Mouse (Mus musculus): ENCODE data around the gene Gm49392.
"Not testable (repeated sequence)": the region's sequence is repeated elsewhere in the genome, so short reads cannot be mapped to it uniquely, and the experiment has no call there.

The Gm49392 gene

DNA sequence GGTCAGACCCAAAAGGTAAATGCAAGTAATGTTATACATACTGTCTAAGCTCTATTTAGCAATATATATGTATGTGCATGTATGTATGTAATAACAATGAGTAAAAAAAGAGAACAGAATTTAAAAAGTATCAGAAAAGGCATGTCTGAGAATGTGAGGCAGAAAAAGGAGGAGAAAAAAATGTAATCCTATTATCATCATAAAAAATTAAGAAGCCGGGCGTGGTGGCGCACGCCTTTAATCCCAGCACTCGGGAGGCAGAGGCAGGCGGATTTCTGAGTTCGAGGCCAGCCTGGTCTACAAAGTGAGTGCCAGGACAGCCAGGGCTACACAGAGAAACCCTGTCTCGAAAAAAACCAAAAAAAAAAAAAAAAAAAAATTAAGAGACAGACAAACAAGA lies at the start of gene Gm49392:
Gene Gm49392, minus strand, starts transcription at position 101 of the 400 bp plus-strand sequence.
- DNase-seq (ENCODE audit: low spot score), result not testable (repeated sequence)

DNA sequence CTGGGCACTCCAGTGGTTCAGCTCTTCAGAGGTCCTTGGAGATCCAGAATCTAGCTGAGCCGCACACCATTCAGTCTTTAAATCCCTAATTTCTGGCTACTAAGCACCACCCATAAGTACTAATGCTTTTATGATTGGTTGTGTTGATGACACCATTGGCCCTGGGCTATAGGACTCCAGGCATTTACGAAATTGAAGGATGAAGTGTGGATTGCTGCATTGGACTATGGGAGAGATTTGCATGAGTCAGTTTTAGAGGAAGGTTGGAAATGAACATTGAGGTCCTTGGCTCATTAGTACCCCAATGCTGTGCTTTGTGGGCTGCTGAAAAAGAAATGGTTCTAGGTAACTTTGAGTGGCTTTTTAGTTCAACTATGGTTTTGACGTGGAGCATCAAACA lies 45.2 kb upstream of the Gm49392 start, which contains the start of gene Tpbpa:
Gene Tpbpa, minus strand, starts transcription at position 101 of the 400 bp plus-strand sequence.
- not testable (repeated sequence) for DNase-seq (ENCODE audit: low spot score)

DNA sequence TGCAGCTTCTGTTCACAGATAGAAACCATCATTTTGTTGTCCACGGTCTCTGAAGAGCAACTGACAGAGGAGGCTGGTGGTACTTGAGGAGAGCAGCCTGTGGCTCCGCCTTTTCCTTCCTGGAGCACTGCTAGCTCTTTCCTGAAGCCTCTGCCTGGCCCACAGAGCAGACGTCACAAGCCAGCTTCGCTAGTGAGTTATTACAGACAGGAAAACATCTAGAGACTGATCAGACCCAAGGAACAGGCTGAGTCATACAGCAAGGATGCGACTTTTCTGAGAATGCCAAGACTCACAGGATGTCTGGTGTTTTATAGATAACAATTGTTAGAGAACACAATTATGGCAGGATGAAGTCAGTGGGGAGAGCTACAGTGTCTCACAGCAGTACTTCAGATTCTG lies 39.8 kb upstream of the Gm49392 start, which contains the start of the genes Gm49391 and Ctla2a:
Gene Gm49391, minus strand, starts transcription at position 72 of the 402 bp plus-strand sequence.
Gene Ctla2a, minus strand, starts transcription at position 126 of the 402 bp plus-strand sequence.
- DNase-seq (ENCODE audit: low spot score), result no peak

DNA sequence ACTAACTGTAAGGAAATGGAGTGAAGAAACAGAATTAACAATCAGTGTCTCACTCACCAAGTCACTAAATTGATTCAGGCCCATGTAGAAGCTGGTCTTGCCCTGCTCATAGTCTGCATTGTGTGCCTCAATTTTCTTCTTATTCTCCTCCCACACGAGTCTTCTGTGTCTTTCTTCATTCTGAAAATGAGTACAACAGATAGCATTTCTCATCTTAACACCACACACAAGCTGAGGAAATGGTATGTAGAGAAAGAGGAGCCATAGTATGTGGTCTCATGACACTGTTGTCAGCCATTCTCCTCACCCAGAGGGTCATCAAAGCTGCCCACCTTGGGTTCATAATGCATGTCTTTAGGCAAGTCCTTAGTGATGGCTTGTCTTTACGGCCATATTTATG lies 38.8 kb upstream of the Gm49392 start, which contains the start of gene Gm49393:
Gene Gm49393, minus strand, starts transcription at position 101 of the 400 bp plus-strand sequence.
- not testable (repeated sequence) for DNase-seq (ENCODE audit: low spot score)

DNA sequence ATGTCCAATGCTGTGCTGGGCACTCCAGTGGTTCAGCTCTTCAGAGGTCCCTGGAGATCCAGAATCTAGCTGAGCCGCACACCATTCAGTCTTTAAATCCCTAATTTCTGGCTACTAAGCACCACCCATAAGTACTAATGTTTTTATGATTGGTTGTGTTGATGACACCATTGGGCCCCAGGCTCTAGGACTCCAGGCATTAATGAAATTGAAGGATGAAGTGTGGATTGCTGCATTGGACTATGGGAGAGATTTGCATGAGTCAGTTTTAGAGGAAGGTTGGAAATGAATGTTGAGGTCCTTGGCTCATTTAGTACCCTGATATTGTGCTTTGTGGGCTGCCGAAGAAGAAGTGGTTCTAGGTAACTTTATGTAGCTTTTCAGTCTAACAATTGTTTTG lies 8.1 kb upstream of the Gm49392 start, which contains the start of gene Tpbpb:
Gene Tpbpb, minus strand, starts transcription at position 101 of the 400 bp plus-strand sequence.
- not testable (repeated sequence) for DNase-seq (ENCODE audit: low spot score)

DNA sequence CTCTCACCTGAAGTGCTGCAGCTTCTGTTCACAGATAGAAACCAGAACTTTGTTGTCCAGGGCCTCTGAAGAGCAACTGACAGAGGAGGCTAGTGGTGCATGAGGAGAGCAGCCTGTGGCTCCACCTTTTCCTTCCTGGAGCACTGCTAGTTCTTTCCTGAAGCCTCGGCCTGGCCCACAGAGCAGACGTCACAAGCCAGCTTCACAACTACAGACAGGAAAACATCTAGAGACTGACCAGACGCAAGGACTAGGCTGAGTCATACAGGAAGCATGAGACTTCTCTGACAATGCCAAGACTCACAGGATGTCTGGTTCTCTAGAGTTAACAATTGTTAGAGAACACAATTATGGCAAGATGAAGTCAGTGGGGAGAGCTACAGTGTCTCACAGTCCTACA lies 634 bp upstream of the Gm49392 start, which contains the start of gene Ctla2b:
Gene Ctla2b, minus strand, starts transcription at position 120 of the 400 bp plus-strand sequence.
- DNase-seq (ENCODE audit: low spot score), result no peak

DNA sequence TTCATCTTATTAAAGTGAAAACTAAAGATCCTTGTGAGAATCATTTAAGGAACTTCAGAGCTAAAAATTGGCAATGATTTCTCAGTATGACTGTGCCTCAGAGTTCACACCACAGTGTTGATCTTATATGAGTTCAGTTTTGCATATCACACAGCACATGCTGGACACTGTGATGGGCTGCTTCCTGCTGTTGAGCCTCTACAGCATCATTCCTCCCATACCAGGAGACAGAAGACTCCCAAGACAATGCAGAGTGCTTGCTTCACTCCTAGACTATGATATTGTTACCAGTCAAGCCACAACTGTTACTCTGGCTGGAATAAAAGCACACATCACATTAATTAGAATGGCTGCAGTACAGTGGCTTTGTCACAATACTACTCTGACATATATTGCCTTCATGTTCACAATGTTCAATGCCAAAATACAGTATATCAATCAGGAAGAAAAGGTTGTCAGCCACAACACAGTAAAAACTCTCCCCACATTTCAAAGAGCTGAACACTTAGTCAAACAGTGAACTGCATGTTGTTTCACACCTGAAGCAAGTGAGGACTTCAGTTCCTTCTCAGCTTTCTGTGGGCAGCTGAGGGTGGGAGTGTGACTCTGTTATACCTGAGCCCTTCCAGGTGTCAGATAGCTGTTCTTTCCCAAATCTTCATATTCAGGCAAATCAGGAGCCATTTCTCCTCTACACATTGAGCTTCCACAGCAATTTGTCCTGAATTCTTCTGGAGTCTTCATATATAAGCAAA lies 1.1 kb downstream of the Gm49392 start:
- DNase-seq (ENCODE audit: low spot score), result no peak

DNA sequence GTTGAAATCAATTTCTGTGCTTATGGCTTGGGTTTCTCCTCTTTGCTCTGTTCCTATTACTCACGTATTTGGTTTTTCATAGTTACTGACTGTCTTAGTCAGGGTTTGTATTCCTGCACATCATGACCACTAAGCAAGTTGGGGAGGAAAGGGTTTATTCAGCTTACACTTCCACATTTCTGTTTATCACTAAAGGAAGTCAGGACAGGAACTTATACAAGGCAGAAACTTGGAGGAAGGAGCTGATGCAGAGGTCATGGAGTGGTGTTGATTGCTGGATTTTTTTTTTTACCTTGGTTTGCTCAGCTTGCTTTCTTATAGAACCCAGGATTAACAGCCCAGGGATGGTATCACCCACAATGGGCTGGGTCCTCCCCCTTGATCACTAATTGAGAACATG lies 4.4 kb downstream of the Gm49392 start:
- DNase-seq (ENCODE audit: low spot score), result no peak

DNA sequence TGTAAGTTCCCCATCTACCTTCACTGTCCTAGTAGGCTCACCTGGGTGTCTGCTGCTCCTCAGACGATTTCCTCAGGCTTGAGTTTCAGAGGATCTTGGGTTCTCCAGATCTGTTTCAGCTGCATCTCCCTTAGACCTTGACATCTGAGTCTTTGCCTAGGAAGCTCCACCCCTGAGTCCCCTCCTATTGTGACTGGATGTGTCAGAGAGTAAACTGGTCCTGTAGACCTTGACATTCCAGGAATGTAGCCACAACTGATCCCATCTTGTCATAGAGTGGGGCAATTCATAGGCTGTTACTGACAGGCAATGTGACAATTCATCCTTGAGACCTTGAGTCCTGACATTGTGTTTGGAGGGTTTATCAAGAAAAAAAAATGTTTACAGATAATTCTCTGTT lies 32.4 kb downstream of the Gm49392 start, which contains the start of gene 4930486L24Rik:
Gene 4930486L24Rik, minus strand, starts transcription at position 195 of the 400 bp plus-strand sequence.
- no peak for DNase-seq (ENCODE audit: low spot score)

DNA sequence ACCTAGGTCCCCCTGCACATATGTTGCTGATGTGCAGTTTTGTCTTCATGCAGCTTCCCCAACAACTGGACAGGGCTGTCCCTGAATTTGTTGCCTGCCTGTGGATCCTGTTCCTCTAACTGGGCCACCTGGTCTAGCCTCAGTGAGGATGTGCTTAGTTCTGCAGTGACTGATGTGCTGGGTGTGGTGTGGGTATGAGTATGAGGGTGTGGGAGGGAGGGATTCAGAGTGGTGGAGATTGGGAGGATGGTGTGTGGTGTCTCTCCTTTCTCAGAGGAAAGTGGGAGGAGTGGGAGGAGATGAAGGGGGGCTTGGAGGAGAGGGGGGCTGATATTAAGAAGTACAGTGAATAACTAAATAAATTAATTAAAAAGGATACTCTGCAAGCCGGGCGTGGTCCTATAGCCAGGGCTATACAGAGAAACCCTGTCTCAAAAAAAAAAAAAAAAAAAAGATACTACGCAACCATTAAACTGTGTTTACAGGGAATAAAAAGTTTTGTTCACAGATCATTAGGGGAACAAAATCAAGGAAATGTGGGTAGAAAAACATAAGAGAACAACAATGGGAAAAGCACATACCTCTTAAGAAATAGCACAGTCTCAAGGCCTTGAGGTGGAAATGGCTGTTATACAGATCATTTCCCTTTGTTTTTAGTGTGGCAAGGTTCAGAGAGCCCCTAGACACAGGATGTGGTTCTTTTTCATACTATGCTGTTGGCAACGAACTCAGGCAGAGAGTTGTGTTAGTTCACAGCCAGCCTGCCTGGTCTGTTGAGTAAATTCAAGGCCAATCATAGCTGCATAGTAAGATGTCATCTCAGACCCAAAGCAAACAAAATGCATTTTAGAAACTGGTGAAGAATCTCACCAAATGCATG lies 48.2 kb downstream of the Gm49392 start:
- no peak for DNase-seq (ENCODE audit: low spot score)

DNA sequence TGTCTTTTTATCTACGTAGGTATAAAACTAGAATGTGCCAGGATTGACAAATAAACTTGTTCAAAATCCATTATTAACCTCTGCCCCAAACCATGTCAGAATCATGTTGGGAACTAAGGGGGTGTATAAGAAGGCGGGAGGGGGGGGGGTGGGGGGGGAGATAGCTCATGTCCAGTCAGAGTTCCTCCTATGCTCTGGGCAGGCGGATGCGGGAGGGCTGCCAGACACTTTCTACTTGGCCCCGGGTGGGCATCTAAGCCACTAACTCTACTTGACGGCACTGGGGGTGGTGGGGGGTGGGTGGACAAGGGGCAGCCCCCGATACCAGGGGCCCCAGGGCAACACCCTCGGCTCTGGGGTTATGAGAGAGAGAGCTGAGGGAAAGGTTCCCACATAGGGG lies 53.5 kb downstream of the Gm49392 start:
- no peak for DNase-seq (ENCODE audit: low spot score)

DNA sequence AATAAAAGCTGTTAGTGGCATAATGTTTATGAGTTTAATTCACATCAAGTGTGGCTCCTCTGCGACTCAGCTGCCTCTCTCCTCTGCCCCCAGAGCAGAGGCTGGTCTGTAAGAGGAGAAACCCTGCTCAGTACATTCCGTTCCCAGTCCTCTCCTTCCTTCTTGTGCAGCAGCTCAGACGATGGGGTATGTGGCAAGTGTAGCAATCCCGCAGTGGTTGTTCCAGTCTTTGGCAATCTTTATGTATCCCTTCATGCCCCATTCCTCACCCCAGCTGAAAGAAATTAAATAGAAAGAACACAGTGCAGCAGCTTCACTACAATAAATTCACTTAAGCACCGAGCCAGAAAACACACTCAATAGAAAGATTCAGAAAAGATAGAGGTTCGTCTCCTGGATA lies 54.0 kb downstream of the Gm49392 start:
- no peak for DNase-seq (ENCODE audit: low spot score)

DNA sequence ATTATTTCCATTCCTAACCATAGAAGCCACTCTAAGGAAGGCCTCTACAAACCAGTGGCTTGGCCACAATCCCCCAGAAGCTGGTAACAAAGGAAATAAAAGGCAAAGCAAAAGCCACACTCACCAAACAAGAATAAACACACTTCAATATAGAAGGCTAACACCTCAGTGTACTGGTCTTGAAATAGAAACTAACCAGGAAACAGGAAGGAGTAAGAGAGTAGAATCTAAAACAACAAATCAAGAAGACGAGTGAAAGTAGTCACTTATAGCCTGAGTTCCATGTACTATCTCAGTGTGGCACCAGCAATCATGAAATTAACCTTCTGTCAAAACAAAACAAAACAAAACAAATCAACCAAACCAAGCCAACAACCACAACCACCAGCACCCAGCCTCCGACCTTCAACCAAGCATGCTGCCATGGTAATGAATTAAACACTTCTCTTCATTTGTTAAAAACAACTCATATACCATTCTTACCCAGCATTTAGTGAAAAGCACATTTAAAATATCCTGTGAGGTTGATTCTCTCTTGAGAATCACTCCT lies 57.3 kb downstream of the Gm49392 start:
- no peak for DNase-seq (ENCODE audit: low spot score)

DNA sequence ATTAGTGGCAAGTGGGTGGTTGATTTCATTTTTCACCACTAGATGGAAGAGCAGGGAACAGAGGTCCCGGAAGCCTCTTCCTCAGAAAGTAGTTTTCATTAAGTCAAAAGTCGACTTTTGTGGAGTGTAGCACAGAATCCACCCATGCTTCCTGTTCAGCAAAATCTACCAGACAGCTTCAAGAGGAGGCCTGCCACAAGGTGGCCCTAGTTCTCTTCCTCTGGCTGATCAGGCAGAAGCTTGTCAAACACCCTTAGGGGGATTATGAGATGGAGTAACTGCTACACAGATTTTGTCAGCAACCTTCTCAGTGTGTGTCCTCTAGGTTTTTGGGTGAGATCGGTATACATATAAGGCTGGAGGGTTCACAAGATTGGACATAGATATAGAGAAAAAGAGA lies 70.6 kb downstream of the Gm49392 start:
- no peak for DNase-seq (ENCODE audit: low spot score)

DNA sequence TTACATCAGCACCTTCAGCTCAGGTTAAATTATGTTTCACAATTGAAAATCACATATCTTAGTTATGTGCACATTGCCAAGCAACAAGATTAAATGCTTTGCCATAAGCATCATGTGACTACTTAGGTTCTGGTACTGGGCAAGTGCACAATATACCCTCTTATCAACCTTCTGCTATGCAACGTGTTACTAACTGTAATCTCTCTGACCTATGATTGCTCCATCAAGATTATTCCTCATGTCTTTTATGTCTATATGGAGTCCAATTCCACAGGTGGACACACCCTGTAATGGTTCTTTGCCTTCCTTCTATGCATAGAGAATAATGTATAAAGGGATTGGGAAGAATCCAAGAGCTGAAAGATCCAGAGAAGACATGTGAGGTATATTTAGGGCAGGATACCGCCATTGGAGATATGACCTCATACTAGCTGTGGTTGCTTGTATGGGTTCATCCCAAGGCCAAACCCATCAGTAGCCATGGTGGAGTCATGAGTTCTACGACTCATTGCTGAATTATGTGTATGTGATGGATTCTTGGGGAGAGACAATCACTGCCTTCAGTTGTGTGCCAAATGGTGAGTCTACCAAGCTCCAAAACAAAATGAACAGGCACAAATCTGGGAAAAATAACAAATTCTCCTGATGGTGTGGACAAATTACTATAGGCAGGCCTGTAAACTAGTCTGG lies 76.1 kb downstream of the Gm49392 start:
- DNase-seq (ENCODE audit: low spot score), result no peak

DNA sequence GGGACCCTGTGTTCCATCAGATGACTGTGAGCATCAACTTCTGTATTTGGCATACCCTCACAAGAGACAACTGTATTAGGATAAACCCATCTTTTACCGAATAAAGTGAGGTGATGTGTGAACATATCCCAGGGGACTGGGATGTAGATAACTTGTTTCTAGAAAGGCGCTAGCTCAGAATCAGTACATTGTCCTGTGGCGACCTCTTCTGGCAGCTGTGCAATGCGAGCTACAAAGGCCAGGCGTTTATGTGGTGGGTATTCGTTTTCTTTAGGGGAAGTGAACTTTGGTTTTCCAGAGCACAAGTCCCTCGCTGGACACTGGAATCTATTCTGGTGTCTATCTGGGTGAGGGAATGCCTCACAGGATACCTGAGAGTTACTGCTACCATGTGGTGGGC lies 77.2 kb downstream of the Gm49392 start:
- DNase-seq (ENCODE audit: low spot score), result peak; percentile 75

DNA sequence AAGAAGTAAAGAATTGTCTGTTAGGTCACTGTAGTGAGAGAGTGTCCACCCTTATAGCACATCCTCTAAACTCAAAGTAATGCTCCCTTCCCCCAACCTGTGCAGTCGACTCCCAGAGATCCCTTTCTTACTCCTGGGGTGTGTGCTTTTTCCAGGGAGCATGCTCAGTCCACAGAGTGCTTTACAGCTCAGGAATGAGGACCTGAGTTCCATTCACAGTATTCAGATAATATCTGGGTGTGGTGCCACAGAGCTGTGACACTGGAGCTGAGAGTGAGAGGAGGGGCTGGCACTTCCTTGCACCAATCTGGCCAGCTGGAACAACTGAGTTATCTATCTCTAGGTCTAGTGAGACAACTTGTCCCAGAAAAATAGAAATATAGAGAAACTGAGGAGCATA lies 83.0 kb downstream of the Gm49392 start:
- no peak for DNase-seq (ENCODE audit: low spot score)

DNA sequence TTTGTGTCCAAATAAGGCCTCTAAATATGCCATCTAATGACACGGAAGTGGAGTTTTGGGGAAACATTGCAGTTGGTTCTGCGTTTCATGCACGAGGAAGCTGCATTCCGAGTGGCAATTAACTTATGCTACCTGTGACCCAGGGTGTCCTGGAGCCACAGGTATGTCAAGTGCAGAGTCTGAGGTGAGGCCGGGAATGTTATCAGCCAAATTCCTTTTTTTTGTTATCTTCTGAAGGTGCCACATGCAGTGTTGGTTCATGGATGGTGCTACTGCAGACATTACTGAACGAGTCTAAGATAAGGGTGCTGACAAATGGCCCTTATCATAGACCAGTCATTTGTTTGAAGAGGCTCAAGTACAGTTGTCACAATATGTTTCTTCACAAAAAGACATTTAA lies 83.9 kb downstream of the Gm49392 start:
- DNase-seq (ENCODE audit: low spot score), result no peak

DNA sequence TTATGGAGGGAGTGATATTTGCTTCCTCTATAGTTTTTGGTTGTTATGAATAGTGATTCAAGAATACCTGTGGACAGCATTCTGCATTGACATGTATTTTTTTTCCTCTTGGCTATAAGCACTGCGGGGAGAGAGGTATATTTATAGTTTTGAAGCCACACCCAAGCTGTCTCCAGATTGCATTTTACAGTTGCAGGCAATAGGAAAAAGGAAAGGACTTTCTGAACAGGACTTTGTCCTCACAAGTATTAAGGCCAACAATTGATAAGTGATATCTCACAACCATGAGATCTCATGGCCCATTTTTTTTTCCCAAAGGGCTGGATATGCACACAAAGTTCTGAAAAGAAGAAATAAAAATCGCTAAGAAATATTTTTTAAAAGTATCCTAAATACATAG lies 87.0 kb downstream of the Gm49392 start:
- DNase-seq (ENCODE audit: low spot score), result no peak

DNA sequence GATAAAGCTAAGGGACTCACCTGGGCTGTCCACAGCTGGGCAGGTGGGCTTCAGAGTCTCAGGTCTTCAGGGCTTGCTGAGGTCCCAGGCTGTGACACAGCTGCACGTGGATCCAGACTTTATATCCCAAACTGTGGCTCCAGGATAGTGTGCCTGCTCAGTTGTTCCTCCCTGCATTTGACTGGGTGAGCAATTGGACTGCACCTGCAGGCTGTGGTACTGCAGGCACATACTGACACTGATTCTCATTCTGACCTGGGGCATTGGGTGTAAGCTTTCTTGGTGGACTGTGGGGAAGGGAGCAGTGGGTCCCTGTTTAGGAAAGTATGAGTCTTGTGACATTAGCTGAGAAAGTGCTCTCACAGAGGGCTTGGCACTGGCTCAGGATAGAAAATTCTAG lies 93.9 kb downstream of the Gm49392 start, which contains the start of gene Ctsll3:
Gene Ctsll3, minus strand, starts transcription at position 101 of the 400 bp plus-strand sequence.
- DNase-seq (ENCODE audit: low spot score), result no peak
